Mouse (Mus musculus): Measurements from ENCODE around the gene Gfpt2. TPM values are rescaled to one million over a fixed set of nuclear protein-coding genes. Genes with fewer than 3 reads are reported as not detected.
A peak's percentile ranks its signal among the peaks of the same experiment; 100 is the strongest.

The Gfpt2 gene
- polyA plus RNA-seq, 1 experiment from 2014 or later, result 11.1 TPM

- 49% methylated on average over 6 of the region's 6 CpGs for WGBS
- Histone ChIP-seq H3K4me3 (no peak overlapping the region), H3K9me3 (no peaks in the 10 kb centered on the region), H3K27ac (replicated peaks) (no peak overlapping the region), H3K27me3 (no peaks in the 10 kb centered on the region), H3K36me3 (peaks cover 41% of the 10 kb centered on the region), H3K9ac (replicated peaks) (no peak overlapping the region), H3K4me2 (replicated peaks) (no peak overlapping the region), H3K4me1 (peaks cover 3% of the 10 kb centered on the region)
- peak; percentile 71 for ATAC-seq (replicated peaks)
These were observed 77.9 kb downstream of the Gfpt2 start for GRCm38 (mm10) chr11:49871914-49872313.

DNA sequence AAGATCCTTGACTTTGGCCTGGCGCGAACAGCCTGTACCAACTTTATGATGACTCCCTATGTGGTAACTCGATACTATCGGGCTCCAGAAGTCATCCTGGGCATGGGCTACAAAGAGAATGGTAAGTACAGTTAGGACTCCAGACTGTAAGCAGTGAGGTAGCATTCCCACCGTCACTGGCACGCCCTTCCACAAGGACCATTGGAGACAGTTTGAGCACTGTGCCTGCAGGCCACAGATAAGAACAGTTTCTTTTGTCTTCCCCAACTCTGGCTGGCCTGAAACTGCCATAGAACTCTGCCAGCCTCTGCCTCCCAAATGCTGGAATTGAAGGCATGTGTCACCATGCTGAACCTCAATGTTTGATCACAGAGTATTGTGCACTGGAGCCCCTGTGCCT lies 78.8 kb downstream of the Gfpt2 start:
- no peak overlapping the region for H3K9ac ChIP-seq (replicated peaks)
- H3K36me3 ChIP-seq, result peaks cover 33% of the 10 kb centered on the region
- ATAC-seq (replicated peaks), result no peak
- no peak overlapping the region for H3K4me2 ChIP-seq (replicated peaks)
- H3K27me3 ChIP-seq, result no peaks in the 10 kb centered on the region
- H3K27ac ChIP-seq (replicated peaks), result no peak overlapping the region
- 94% methylated on average over 6 of the region's 6 CpGs for WGBS
- peaks cover 11% of the 10 kb centered on the region for H3K4me1 ChIP-seq
- H3K9me3 ChIP-seq, result no peaks in the 10 kb centered on the region
- H3K4me3 ChIP-seq, result no peak overlapping the region

DNA sequence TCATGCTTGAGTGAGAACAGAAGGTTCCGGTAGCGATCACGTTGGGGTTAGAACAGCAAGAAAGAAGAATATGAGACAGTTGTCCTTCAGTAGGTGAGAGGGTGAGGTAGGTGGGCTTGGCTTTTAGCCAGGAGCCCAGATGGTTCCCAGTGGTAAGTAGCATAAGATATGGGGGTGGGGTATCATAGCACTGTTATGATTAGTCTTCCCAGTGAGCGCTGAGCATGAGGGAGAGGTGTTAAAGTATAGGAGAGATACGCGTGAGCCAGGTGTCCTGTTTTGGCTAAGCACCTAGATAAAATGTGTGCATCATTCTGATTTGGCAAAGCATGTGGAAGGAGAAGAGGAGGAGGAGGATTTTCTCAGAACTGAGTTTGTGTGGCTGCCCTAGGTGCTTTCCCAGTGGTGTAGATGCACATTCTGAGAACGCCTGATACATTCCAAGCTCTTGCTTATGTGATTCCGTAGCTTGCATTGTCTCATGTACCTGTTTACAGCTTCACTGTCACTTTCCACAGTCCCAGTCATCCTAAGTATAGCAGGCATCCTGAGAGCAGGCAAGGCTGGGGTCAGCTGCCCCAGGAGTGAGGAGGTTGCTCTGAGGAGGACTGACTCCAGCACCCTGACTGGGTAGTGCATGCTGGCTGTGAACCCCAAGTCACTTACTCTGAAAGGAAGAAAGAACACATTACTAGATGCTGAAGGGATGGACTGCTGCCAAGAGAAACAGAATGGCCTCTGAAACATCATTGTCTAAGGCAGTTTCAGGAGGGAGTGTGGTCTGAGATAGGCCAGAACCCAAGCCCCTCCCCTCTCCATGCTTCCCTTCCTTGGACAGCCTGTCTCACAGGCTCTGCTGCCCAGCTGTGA lies 83.2 kb downstream of the Gfpt2 start:
- no peaks in the 10 kb centered on the region for H3K9me3 ChIP-seq
- H3K36me3 ChIP-seq, result peaks cover 34% of the 10 kb centered on the region
- H3K4me1 ChIP-seq, result peaks cover 11% of the 10 kb centered on the region
- no peak overlapping the region for H3K4me3 ChIP-seq
- ATAC-seq (replicated peaks), result peak; percentile 76
- H3K4me2 ChIP-seq (replicated peaks), result no peak overlapping the region
- no peaks in the 10 kb centered on the region for H3K27me3 ChIP-seq
- H3K9ac ChIP-seq (replicated peaks), result no peak overlapping the region
- peak overlapping the region; percentile 48 for H3K27ac ChIP-seq (replicated peaks)
- 75% methylated on average over 8 of the region's 8 CpGs for WGBS

- no peak for ATAC-seq (replicated peaks)
- WGBS, result 89% methylated on average over 3 of the region's 3 CpGs
- H3K4me2 ChIP-seq (replicated peaks), result no peak overlapping the region
- H3K36me3 ChIP-seq, result peaks cover 31% of the 10 kb centered on the region
- peaks cover 11% of the 10 kb centered on the region for H3K4me1 ChIP-seq
- H3K27me3 ChIP-seq, result no peaks in the 10 kb centered on the region
- no peaks in the 10 kb centered on the region for H3K9me3 ChIP-seq
- H3K4me3 ChIP-seq, result no peak overlapping the region
- no peak overlapping the region for H3K9ac ChIP-seq (replicated peaks)
- H3K27ac ChIP-seq (replicated peaks), result no peak overlapping the region
These were observed 86.1 kb downstream of the Gfpt2 start for GRCm38 (mm10) chr11:49879950-49880642.

DNA sequence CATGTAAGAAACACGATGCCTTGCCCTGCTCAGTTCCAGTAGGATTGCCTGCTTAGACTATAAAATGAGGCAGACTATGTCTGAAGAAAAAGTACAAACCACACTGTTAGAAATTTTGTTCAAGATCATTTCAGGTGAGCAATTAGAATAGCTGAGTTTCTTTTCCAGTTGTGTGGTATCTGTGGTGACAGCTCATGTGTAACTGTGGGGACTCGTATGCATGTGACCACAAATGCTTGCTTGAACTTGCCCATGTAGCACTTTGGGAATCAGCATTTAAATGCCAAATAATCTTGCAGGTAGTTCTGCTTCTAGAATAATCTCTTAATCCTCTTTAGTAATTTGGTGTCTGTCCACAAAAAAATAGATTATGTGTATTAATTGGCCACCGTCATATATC lies 89.4 kb downstream of the Gfpt2 start:
- no peak overlapping the region for H3K27ac ChIP-seq (replicated peaks)
- H3K27me3 ChIP-seq, result no peaks in the 10 kb centered on the region
- no peak overlapping the region for H3K4me3 ChIP-seq
- no peak overlapping the region for H3K4me2 ChIP-seq (replicated peaks)
- 89% methylated on average over 3 of the region's 3 CpGs for WGBS
- ATAC-seq (replicated peaks), result no peak
- peaks cover 28% of the 10 kb centered on the region for H3K36me3 ChIP-seq
- H3K4me1 ChIP-seq, result no peaks in the 10 kb centered on the region
- H3K9me3 ChIP-seq, result no peaks in the 10 kb centered on the region
- H3K9ac ChIP-seq (replicated peaks), result no peak overlapping the region

Small RNAs within 50 kb of the gene (microRNA-seq; reads per million reads assigned to microRNA genes)
- gene Gm23813, result not detected

Other genes with a start within 250 kb of the Gfpt2 start
- not detected in 2 replicates for gene Olfr1380, start 237.3 kb upstream of the Gfpt2 start, polyA plus RNA-seq (2015; fragmentation: Nextera tagmentation; extraction: Ambion mirVana)
- 1.4 TPM in 2 replicates for gene Flt4, start 184.9 kb upstream of the Gfpt2 start, polyA plus RNA-seq (2015; fragmentation: Nextera tagmentation; extraction: Ambion mirVana)
- not detected in 2 replicates for gene Scgb3a1, start 130.6 kb upstream of the Gfpt2 start, polyA plus RNA-seq (2015; fragmentation: Nextera tagmentation; extraction: Ambion mirVana)
- 69.9 and 78.7 TPM in 2 replicates for gene Cnot6, start 81.5 kb upstream of the Gfpt2 start, polyA plus RNA-seq (2015; fragmentation: Nextera tagmentation; extraction: Ambion mirVana)
- 46.8 and 47.2 TPM in 2 replicates for gene Mapk9, start 52.6 kb downstream of the Gfpt2 start, polyA plus RNA-seq (2015; fragmentation: Nextera tagmentation; extraction: Ambion mirVana)
- gene Rasgef1c, start 107.7 kb downstream of the Gfpt2 start, polyA plus RNA-seq (2015; fragmentation: Nextera tagmentation; extraction: Ambion mirVana), result 11.8 and 14.8 TPM in 2 replicates
- 75.8 and 78.0 TPM in 2 replicates for gene Rnf130, start 231.2 kb downstream of the Gfpt2 start, polyA plus RNA-seq (2015; fragmentation: Nextera tagmentation; extraction: Ambion mirVana)

Measured in forebrain, embryonic 15.5 days (tissue).